Mouse (Mus musculus) gastrocnemius, adult 8-10 months (tissue): ENCODE results near the gene Slc31a2. TPM values are rescaled to one million over a fixed set of nuclear protein-coding genes. Genes with fewer than 3 reads are reported as not detected.
"Not testable (repeated sequence)": the region's sequence is repeated elsewhere in the genome, so short reads cannot be mapped to it uniquely, and the experiment has no call there.

Experiments
- DNase-seq, 2 experiments: peaks; one replicate each; pipeline ENCODE4 v3.0.0; 2022; ENCODE audit warnings: low spot score in 2 of 2
- total RNA-seq, 4 experiments: library from RNA; stranded (reverse); gene quantifications; 2 replicates each; pipeline ENCODE4 v1.2.4; 2022

The Slc31a2 gene
- 1 to 10 TPM; 4.9 to 6.7 (median 5.4) TPM for total RNA-seq

DNA sequence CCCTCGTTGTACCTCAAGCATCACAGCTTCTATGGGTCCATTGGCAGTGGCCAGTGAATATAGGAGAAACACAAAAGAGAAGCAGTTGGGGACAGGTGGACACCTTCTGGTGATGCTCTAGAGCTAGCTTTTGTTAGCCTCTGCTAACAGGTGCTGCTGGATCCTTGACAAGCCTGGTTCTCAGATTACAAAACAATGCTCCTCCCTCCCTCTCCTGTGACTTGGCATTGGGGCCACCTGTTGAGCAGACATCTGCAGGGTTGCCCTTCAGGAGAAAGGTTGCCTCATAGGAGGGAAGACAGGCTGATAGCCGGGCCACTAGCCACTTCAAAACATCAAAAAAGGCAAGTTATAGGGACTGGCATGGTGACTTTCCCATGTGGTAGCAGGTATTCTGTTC is at the start of gene Slc31a2:
Slc31a2 (plus strand) TSS at position 287 of the 400 bp plus-strand sequence.
- no peak for DNase-seq

DNA sequence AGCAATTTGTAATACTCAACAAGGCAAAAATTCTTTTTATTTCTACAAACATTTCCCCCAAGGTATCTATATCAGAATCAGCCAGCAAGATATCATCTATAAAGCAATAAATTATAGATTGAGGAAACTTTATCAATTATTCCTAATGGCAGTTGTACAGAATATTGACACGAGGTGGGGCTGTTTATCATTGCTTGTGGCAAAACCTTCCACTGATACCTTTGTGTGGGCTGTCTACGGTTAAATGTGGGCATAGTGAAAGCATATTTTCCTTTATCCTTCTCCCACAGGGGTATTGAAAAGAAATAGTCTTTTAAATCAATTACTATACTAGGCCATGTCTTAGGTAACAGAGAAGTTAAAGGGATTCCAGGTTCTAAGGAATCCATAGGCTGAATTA is 48.9 kb upstream of the Slc31a2 start:
- no peak for DNase-seq

DNA sequence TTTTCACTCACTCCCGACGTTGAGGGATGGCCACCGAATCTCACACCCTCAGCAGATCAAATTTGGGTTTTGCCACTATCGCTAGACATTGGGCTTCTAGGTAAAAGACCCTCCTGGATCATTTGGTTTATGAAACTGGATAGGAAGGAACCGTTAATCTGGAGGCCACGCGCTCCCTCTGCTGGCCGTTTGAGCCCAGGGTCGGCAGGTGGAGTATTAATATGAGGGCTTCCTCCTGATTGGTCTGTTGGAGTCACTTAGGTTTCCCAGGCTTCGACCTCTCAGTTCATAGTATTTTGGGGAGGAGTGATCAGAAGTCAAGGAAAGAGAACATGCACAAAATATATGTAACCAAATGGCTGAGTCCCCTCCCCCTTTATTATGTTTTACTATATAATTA is 34.0 kb upstream of the Slc31a2 start:
- DNase-seq = no peak

DNA sequence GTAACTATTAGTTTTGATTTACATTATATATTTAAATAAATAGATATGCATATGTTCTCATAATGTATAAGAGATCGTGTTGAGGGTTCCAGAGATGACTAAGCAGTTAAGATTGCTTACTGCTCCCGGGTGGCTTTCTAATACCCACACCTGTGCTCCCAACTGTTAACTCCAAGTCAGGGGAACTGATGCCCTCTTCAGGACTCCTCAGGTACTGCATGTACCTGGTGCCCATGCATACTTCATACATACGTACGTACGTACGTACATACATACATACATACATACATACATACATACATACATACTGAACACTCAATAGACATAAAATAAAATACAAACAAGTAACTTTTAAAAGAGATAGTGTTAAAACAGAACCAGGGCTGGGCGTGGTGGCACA is 32.9 kb upstream of the Slc31a2 start:
- DNase-seq = no peak

DNA sequence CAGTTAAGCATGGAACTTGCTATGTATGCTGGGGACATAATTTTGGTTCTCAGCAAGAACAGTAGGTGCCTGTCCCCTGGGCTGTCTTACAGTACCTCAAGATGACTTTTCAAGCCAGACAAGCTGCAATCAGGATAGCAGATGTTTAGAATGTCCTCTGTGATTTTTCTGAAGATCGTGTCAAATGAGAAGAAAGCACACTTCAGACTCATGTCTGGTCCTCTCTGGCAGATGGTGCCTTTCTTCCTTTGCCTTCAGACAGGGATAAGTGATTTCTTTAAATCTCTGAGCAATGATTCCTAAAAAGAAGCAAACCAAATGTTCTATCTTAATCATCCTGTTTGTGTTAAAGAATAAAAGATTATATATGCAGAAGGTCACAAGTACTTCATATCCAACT is 32.2 kb upstream of the Slc31a2 start:
- no peak for DNase-seq

DNA sequence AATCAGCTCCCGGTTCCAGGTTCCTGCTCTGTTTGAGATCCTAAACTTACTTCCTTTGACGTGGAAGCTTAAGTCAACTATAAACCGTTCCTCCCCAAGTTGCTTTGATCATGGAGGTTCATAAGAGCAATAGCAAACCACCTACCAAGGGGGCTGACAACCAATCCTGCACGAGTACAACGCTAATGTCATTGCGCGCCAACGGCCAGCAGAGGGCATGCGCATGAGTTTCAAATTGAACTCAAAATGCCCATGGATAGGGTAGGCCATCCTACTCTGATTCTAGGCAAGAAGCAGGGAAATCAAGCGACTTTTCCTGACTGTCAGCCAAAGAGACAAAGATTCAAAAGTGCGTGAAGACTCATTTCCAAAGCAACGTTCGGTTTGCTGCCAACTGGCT is 31.6 kb upstream of the Slc31a2 start, which contains the start of gene Zfp37:
Zfp37 (minus strand) TSS at position 279 of the 400 bp plus-strand sequence.
- no peak for DNase-seq

DNA sequence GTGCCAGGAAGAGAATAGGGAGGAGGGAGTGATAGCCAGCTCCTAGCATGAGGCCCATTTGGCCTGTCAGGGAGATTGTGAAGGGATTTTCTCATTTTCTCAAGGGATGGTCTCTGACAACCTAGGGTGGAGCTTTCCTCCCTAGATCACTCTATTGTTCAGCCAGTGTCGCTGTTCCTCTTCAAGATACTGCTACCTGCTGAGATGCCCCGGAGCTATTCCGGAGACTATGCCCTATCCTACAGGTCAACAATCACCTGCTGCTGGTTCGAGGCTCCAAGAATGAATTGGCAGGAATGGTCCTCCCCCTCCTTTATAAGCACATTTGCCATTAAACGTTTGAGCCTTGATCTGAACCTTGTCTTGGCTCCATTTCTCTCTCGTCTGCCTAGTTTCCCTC is 21.8 kb upstream of the Slc31a2 start:
- no peak for DNase-seq

DNA sequence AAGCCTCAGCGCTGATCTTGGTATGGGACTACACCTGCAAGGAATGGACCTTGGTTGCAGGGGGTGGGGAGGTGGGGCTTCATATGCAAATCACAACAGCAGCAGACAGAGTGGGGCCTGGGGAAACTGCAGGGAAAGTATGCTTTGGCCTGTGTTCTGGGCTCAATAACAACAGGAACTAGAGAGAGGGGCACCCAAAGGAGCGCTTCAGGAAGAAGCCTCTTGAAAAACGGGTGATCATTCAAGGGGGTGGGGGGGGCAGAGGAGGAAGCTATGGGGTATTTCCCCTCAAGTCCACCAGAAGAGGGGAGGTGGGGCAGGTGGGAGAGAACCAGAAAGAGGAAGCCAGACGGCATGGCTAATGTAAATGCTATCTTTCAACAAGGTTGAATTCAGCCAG is 14.0 kb upstream of the Slc31a2 start:
- no peak for DNase-seq

DNA sequence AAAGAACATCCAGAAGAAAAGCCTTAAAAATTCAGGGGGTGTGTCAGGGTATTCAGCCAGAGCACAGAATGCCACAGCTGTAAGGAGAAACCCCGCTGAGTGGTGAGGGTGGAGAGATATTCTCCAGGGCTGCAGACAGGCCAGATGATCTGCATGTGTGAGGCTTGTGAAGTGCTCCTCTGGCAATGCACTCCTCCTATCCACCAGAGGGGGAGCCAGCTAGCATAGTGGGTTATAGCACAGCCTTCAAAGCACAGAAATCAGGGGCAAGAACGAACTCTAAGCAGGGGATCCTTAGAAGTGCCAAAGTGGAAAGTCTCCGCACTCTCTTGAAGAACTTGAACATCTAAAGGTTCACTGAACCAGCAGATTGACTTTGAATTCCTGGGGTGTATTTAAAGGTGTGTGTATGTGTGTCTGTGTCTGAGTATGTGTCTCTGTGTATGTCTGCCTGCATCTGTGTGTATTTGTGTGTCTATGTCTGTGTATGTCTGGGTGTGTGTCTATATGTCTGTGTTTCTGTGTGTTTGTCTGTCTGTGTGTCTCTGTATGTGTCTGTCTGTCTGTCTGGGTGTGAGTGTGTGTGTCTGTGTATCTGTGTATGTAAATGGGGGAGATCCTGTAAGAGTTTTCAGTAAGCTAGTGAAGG is 11.3 kb upstream of the Slc31a2 start:
- DNase-seq = no peak

DNA sequence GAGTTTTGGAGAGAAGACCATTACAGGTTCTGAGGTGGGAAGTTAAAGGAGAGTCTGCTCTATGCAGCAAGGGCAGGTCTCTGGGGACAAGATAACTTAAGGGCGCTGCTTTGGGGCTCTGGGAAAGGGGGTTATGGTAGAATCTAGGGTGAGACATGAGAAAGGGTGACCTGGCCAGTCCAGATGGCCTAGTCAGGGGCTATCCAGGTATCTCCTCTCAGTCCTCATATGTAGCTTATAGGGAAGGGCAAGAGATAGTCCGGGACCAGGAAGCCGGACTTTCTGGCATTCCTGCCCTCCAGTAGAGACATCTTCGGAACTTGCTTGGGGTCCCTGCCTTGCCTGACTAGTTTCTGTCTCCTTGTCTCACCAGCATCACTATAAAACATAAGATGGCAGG is 10.6 kb upstream of the Slc31a2 start:
- DNase-seq = no peak

DNA sequence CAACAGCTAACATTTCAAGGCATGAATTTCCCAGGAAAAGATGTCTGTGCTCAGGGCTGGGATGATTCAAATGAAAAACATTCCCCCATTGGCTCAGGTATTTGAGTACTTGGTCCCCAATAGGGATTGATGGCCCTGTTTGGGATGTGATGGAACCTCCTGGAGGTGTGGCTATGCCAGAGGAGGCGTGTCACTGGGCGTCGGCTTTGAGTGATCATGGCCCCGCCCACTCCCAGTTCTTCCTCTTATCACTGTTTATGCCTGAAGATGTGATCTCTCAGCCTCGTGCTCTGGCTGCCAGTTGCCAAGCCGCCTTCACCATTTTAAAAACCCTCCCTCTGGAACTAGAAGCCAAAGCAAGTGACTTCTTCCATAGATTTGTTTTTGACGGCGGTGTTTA is 7.8 kb upstream of the Slc31a2 start:
- no peak for DNase-seq

DNA sequence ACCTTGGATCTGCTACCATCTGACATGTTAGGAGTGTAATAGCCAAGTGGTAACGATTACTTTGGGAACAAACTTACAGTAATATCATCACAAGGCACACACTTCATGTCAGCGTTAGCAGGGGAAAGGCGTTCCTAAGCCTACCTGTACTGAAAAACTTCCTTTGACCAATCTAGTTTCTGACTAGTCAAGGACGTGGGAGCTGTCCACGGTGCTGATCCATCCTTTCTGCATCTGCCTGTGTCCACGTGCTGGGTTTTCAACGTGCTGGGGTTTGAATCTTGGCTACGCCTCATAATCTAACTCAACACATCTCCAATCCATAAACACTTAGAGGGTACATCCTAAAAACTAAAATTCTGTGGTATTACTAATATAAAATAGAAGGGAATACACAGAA is 5.4 kb upstream of the Slc31a2 start:
- no peak for DNase-seq

DNA sequence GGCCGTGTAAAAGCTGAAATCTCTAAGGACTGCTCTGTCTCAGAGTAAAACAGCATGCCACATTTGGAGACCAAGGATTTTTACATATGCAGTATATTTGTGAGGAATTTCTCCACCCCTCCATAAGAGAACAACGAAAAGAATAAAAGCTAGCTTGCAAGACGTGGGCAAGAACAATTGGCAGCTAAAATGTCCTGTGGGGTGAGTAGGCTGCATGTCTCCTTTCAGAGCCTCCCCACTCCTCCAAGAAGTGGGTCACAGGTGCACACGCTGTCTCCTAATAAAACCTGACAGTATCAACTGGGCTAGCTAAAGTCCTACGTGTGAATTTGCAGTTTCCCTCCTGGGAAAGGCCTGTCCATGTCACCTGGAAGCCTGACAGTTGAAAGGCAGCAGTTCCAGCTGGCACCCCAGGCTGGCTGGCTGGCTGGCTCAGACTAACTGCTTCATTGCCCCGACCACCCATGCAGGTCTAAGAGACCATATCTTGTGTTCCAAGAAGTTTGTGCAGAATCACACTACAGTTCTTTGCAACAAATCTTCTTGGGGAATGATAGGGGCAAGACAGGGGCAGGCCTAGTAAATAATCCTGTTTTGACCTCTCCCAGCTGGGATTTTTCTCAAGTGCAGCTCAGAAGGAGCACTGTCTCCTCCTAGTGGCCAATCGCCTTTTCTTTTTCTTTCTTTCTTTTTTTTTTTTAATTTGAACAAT is 927 bp downstream of the Slc31a2 start:
- DNase-seq = peak in 1 of 2 experiments; percentile 9

DNA sequence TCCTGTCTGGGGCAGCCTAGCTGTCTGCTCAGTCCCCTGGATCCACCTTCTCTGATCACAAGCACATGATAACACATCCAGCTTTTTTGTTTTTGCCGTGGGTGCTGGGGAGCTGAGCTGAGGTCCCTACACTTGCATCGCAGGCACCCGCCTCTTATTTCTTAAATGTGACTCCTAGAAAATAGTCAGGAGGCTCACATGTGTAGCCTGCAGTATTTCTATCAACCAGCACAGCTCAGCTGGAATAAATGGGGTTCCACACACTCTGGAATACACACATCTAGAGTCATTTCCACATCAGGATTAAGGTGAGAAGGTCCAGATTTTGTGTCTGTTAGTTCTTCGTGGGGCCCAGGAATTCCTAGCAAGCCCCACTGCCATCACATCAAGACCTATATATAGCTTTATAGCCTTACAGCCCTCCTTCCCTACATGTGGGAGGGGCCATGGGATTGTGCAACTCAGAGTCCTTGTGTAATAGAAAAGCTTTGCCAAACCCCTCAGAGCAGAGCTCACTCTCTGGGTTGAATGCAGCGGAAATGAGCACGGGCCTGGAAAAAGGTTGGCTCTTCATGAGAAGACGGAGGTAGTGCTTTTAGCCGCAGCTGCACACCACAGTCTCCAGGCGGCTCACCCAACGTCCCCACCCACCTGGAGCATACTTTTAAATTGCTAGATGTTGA is 2.9 kb downstream of the Slc31a2 start:
- no peak for DNase-seq

DNA sequence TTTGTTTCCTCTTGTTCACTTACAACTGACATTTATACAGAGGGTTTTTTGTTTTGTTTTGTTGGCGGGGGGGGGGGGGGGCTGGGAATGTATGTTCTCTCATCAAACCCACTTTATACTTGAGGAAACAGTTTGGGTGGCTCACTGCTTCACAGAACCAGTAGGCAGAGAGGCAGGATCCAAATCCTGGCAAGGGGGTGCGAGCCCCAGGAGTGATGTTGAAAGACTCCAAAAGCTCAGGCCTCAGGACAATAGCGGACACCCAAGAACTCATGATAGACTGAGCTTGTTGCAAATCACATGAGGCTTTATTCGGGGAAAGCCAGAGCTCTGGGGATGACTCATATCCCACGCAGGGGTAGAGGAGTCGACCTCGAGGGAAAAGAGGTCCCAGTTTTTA is 3.7 kb downstream of the Slc31a2 start:
- not testable (repeated sequence) for DNase-seq

DNA sequence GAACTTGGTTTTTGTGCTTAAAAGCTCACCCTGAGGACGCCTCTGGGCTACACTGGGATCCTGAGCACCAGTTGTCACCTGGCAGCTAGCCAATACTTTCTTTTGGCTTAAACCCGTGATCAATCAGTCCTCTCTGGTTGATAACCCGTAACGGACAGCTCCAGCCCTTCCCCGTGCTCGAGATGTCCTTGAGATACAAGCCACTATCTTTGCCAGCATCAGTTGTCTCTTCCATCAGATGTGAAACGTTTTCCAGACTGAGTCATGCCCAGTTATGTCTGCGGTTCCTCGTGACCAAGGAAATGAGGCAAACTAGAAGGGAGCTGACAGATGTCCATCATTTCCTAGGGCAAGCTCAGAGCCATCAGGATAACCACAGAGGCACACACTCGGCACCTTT is 4.7 kb downstream of the Slc31a2 start:
- DNase-seq = no peak

DNA sequence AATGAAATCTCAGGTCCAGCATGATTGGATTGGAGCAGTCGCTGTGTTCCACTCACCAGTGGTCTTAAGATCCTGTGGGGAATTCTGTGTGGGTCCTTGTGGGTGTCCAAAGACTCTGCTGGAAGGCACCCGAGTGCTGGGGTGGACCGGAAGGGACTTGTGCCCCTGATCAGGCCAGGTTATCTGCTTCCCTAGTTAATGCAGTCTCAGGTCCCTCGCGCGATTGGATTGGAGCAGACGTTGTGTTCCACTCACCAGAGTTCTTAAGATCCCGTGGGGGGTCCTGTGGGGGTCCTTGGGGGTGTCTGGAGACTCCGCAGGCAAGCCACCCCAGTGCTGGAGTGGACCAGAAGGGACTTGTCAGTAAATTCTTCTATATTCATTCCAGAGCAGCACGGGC is 10.3 kb downstream of the Slc31a2 start:
- DNase-seq = no peak

DNA sequence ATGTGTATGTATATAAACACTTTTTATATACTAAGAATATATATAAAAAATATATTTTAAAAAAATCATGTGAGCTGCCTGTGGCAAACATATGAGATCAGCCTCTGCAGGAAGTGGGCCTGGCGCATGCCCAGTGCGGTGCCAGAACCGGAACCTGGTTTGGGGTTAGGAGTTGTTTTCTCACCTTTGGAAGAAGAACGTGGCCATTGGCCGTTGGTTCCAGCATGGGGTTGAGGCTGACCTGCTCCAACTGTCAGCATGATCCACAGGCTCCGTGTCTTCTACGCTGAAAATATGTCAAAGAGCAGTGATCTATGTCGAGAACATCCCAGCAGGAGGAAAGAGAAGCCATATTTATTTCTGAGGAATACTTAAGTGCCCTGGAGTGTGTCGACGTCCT is 11.6 kb downstream of the Slc31a2 start:
- DNase-seq = no peak

DNA sequence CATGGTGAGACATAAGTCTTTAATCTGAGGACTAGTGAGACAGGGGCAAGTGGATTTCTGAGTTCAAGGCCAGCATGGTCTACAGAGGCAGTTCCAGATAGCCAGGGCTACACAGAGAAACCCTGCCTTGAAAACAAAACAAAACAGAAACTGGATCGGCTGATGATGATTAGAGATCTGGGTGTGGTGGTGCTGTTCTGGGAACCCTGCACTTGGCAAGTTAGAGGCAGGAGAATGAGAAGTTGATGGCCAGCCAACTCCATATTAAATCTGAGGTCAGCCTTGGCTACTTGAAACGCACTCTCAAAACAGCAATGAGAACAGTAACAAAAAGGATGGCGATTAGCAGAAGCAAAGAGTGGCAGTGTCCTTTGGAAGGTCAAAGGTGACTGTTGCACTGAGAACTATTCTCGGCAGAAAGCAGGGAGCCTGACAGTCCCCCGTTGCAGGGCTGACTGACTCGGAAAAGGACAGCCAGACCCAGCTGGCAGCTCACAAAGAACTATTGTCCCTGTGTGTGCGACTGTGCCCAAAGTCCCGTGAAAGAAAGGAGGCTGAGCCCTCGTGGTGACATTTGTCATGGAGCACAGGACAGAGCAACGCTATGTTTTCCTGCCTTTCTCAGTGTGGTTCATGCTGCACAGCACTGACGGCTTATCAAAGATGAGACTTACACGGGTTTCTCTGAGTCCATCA is 12.6 kb downstream of the Slc31a2 start:
- peak in 1 of 2 experiments; percentile 12 for DNase-seq

DNA sequence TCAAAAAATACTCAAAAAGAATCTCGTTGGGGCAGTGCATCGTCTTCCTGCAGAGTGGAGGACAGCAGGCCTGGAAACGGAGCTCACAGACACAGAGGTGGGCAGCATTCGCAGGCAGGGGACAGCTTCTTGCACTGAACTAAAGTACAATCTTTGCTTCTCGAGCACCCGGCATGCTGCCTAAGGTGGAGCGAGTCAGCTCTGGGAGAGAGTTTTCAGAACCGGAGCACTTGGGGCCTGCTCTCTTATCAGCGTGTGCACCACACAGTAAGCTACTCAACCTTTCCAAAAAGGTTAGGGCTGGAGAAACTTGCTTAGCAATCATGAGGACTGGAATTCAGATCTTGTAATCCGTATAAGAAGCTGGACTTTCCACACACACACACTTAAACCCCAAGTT is 14.3 kb downstream of the Slc31a2 start:
- DNase-seq = no peak

DNA sequence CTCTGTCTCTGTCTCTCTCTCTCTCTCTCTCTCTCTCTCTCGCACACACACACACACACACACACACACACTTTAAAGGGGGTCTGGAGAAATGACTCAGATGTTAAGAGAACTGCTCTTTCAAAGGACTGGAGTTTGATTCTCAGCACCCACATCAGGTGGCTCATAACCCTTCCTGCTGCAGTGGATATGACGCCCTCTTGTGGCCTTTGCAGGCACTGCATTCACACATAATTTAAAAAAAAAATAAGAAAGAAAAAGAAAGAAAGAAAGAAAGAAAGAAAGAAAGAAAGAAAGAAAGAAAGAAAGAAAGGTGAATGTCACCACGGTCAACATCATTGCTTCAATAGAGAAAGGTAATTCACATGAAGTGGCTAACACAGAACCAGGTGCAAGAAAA is 14.9 kb downstream of the Slc31a2 start:
- no peak for DNase-seq

DNA sequence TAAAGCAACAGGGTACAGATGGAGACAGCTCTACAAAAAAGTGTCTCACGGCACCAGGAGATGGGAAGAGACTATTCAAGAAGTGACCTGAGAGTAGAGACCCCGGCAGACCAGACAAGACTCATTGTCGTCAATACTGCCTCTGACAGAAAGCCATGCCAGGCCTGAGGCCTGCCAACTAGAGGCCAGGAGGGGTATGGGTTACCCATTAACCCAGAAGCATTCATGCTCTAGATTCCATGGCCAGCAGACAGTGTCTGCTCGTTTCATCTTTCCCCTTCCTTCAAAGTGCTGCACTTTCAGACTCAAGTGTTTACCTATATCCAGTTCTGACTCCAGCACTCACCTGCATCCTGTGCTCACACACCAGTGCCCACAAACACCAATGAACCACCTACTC is 15.7 kb downstream of the Slc31a2 start:
- no peak for DNase-seq
